Mouse (Mus musculus): Measurements from ENCODE around the gene Klk6.

Klk6 gene

GRCm38 (mm10) chr7:43824199-43824598, at the start of gene Klk6:
Klk6 (plus strand) TSS chr7:43824499.
- no peak for DNase-seq (ENCODE audit: low read depth)

GRCm38 (mm10) chr7:43774802-43775201, 49.5 kb upstream of the Klk6 start:
- no peak for DNase-seq (ENCODE audit: low read depth)

GRCm38 (mm10) chr7:43775311-43776057, 48.8 kb upstream of the Klk6 start:
- no peak for DNase-seq (ENCODE audit: low read depth)

DNA sequence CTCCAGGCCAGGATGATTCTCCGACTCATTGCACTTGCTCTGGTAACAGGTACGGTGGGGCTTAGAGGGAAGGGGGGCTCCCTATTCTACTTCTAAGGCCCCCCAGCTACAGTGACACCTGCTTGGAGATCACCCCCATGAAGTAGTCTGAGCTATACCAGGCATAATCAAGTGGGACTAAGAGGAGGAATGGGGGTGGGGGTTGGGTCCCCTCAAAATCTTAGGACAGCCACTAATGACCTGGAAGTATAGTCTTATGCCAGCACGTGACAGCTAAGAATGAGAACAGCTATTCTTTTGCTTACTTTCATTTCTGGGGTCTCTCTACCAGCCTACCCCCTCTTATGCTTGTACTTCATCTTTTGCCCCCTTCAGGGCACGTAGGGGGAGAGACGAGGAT, 47.8 kb upstream of the Klk6 start:
- no peak for DNase-seq (ENCODE audit: low read depth)

- DNase-seq (ENCODE audit: low read depth), result no peak
Measured at GRCm38 (mm10) chr7:43777423-43777822, 46.9 kb upstream of the Klk6 start.

GRCm38 (mm10) chr7:43778176-43778970, 45.9 kb upstream of the Klk6 start:
- DNase-seq (ENCODE audit: low read depth), result no peak

- DNase-seq (ENCODE audit: low read depth), result no peak
Measured at GRCm38 (mm10) chr7:43780241-43780640, 44.1 kb upstream of the Klk6 start.

- DNase-seq (ENCODE audit: low read depth), result no peak
Measured at GRCm38 (mm10) chr7:43780746-43781145, 43.6 kb upstream of the Klk6 start, which contains the start of gene Klk10. Klk10 (plus strand) TSS chr7:43781035.

GRCm38 (mm10) chr7:43781541-43781940, 42.8 kb upstream of the Klk6 start:
- DNase-seq (ENCODE audit: low read depth), result no peak

DNA sequence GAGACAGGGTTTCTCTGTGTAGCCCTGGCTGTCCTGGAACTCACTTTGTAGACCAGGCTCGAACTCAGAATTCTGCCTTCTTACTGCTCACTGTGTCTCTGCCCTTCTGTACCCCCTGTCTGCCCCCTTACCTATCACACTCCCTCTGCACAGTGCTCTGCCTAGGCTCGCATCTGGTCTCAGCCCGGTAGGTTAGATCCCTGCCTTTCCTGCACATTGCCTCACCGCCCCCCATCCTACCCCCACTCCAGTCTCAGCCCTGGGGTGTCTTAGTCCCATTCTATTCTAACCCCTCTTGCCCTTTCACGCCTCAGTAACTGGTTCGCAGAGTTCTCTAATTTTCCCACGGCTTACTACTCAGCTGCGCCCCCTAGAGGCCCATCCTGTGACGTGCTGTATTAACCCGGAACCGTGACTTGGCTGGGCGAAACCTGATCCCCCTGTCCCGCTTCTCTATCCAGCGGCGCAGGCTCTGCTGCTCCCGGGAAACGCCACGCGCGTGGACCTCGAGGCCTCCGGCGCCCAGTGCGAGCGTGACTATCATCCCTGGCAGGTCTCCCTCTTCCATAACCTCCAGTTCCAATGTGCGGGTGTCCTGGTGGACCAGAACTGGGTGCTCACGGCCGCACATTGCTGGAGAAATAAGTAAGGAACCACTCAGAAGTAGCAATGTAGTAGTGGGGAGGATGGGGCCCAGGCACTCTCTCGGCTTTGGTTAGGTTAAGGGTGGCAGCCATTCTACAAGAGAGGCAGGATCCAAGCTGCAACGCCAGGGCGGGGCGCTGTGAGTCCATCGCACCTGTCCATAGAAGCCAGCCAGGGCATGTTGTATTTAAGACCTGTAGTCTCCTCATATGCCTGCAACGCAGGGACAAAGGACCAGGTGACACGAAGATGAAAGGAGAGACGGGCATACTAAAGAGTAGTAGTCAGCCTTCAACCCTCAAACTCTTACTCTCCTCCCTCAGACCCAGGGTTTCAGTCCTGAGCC, 41.7 kb upstream of the Klk6 start:
- DNase-seq (ENCODE audit: low read depth), result peak; percentile 78

DNA sequence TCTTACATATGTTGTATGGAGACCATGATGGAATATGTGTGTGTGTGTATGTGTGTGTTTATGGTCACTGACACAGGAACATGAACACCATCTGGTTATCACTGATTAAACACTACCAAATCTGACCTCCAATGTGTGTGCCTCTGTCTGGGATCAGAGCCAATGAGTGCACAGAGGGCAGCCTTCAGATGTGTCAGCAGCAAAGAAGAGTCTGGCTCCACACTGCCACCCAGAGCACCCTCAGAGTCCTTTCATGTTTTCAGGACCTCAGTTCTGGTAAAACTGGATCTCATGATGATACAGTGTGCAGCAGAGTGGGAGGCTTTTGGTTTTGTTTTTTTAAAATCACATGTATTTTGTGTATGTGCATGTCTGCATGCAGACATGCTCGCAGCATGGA, 39.0 kb upstream of the Klk6 start:
- no peak for DNase-seq (ENCODE audit: low read depth)

GRCm38 (mm10) chr7:43788096-43788495, 36.2 kb upstream of the Klk6 start:
- no peak for DNase-seq (ENCODE audit: low read depth)

GRCm38 (mm10) chr7:43789295-43789694, 35.0 kb upstream of the Klk6 start:
- DNase-seq (ENCODE audit: low read depth), result no peak

DNA sequence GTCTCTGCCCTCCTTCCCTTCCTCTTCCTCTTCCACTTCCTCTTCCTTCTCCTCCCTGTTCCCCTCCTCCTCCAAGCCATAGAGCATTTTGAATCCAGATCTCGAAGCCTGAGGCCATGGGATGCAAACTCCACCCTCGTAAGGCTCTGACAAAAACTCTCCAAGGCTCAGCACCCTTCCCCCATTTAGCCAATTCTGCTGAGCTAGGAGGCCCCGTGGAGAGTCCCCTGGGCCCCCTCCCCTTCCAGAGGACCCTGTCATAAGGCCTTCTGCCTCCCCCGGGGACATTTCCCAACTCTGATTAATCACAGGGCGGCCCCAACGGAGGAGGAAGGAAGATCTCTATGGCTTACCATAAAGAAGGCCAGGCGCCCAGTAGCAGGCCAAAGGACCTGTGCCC, 32.7 kb upstream of the Klk6 start, which contains the start of gene Klk9:
Gene Klk9 (plus strand): TSS at position 301 of the 400 bp plus-strand sequence.
- no peak for DNase-seq (ENCODE audit: low read depth)

GRCm38 (mm10) chr7:43796355-43796754, 27.9 kb upstream of the Klk6 start:
- DNase-seq (ENCODE audit: low read depth), result no peak

DNA sequence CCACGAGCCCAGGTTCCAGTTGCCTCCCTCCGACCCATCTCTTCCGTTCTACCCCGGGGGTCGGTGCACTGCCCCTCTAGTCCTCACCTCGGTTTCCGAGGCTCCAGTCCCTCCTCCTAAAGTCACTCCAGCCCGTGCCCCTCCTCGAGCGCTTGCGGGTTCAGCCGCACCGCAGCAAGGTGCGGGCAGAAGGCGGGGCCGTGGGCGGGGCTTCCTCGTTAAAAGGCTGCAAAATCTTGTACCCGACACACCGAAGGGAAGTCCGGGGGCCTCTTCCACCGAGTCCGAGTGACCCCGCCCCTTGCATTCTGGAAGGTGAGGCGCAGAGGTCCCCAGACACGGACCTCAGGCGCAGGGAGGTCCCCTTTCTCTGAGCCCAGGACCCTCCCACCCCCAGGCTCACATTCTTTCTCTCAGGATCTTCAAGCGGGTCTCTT, 26.9 kb upstream of the Klk6 start, which contains the start of gene Klk8:
Gene Klk8 (plus strand): TSS at position 245 of the 437 bp plus-strand sequence.
- peak; percentile 23 for DNase-seq (ENCODE audit: low read depth)

GRCm38 (mm10) chr7:43797844-43798462, 26.3 kb upstream of the Klk6 start:
- peak; percentile 16 for DNase-seq (ENCODE audit: low read depth)

GRCm38 (mm10) chr7:43799876-43800275, 24.4 kb upstream of the Klk6 start:
- no peak for DNase-seq (ENCODE audit: low read depth)

GRCm38 (mm10) chr7:43810994-43811393, 13.3 kb upstream of the Klk6 start, which contains the start of gene Klk7:
Klk7 (plus strand) TSS chr7:43811294.
- no peak for DNase-seq (ENCODE audit: low read depth)

DNA sequence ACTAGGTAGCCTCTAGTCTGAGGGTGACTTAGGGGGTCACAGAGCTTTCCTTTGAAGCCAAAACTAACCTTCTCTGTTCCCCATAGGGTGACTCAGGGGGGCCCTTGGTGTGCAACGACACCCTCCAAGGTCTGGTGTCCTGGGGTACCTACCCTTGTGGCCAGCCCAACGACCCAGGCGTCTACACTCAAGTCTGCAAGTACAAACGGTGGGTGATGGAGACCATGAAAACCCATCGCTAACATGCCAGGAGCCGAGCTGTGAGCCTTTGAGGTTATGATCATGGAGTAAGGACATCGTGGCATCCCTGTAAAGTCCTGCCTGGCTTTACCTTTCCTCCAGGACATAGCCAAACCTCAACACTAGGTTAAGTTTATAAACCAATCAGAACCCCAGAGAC, 9.1 kb upstream of the Klk6 start:
- no peak for DNase-seq (ENCODE audit: low read depth)

DNA sequence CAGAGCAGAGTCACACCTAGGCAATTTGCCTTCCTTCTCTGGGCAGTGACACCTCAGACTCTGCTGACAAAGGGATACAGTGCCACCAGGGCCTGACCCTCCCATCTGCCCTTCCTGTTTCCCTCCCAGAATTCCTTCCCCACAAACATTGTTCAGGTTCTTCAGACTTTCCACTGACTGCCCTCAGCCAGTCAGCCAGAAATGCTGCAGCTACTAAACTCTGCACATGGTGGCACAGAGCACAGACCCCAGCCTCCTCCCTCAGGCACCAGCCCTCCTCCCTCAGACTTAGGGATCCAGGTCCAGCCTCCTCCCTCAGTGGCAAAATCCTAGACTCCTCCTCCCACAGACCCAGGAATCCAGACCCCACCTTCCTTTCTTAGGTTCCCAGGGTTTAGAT, 7.6 kb upstream of the Klk6 start:
- DNase-seq (ENCODE audit: low read depth), result no peak
